ENCODE assay signal across 16 mouse cellular contexts in the genomic region with DNA sequence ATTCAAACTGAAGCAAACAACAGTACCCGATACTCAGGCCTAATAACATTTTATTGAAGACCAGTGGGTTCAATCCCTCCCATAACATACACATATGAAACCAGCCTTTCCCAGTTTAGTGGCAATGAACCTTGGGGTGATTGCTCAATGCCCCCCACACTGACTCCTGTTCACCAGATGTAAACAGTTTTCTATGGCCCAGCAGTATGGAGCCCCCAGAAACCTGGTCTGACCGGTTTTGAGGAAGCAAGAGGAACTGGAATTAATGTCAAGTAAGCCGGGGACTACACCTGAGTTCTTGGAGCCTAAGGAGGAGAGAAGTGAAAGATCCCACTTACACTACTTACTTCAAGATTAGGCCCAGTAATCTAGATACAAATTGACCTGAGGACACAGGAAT. TPM values are rescaled to one million over a fixed set of nuclear protein-coding genes. Genes with fewer than 3 reads are reported as not detected.
"Had no signal": no experiment of that assay in that cellular context is flagged by ENCODE, and none has a peak within 500 bp of the region (broad histone marks: within the 10 kb centered on the region; RNA-seq: fewer than 3 reads in every experiment).

No protein-coding gene starts in this region.

- H3K4me2 ChIP-seq: hindbrain, embryonic 14.5 days; limb, embryonic 12.5 days; liver, embryonic 13.5 days; midbrain, embryonic 13.5 days; neural tube, embryonic 15.5 days had no signal

- H3K4me3 ChIP-seq: limb, embryonic 12.5 days; liver, embryonic 13.5 days; midbrain, embryonic 13.5 days; myocyte; neural tube, embryonic 15.5 days had no signal

- DNase-seq: kidney, adult 18-20 months; kidney, postnatal 10 days; layer of hippocampus, adult 9-11 months; liver; liver, embryonic 13.5 days; liver, postnatal 0 days; right cerebral cortex, adult 18-20 months; right cerebral cortex, postnatal 25 days; thymus, postnatal 36 days had no signal

- H3K27ac ChIP-seq: hindbrain, embryonic 14.5 days; limb, embryonic 12.5 days; liver, embryonic 13.5 days; midbrain, embryonic 13.5 days; neural tube, embryonic 15.5 days had no signal

- ATAC-seq: liver, postnatal 0 days; midbrain, embryonic 13.5 days had no signal

- H3K4me1 ChIP-seq: limb, embryonic 12.5 days; midbrain, embryonic 13.5 days; neural tube, embryonic 15.5 days had no signal

- H3K9me3 ChIP-seq: limb, embryonic 12.5 days; liver, embryonic 13.5 days; midbrain, embryonic 13.5 days; neural tube, embryonic 15.5 days had no signal

- H3K9ac ChIP-seq: hindbrain, embryonic 14.5 days; limb, embryonic 12.5 days; liver, embryonic 13.5 days; liver, postnatal 0 days; midbrain, embryonic 13.5 days; neural tube, embryonic 15.5 days had no signal

- H3K27me3 ChIP-seq: limb, embryonic 12.5 days; liver, embryonic 13.5 days; midbrain, embryonic 13.5 days; neural tube, embryonic 15.5 days had no signal

RNA-seq across cellular contexts. Expression of a gene that starts 55.3 kb away (rescaled TPM):
- total RNA-seq: megakaryocyte progenitor cell, adult 5-6 weeks had no signal
- polyA plus RNA-seq: midbrain, embryonic 13.5 days; small intestine, adult 2 months had no signal
